Mouse (Mus musculus) mesoderm, embryonic 11.5 days (tissue): ENCODE measurements around the gene Mb.
A peak's percentile ranks its signal among the peaks of the same experiment; 100 is the strongest.
"Not testable (repeated sequence)": the region's sequence is repeated elsewhere in the genome, so short reads cannot be mapped to it uniquely, and the experiment has no call there.

Experiments
- DNase-seq: peaks from one replicate; pipeline ENCODE4 v3.0.0-alpha.2; 2012; ENCODE audit warnings: low read depth, low spot score

The Mb gene

GRCm38 (mm10) chr15:77065259-77065852, 14.9 kb upstream of the Mb start:
- no peak for DNase-seq

- DNase-seq: no peak
Observed at GRCm38 (mm10) chr15:77062746-77063145, 12.3 kb upstream of the Mb start.

DNA sequence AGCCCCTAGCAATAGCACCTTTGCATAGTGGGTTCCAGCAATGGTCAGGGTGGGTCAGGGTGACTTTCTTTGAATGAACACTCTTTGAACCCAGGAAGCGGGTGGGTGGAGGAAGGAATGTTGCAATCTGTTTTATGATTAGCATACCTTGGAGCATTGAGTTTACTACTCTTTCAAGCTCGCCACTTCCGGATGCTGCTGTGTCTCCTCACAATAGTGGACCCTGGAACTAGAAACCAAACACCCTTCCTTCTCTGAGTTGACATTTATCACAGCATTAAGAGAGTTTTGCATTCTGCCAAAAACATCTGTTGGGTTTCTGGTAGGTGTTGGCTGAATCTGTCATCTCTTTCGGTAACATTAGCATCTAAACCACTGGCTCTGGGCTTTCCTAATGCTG, 8.9 kb upstream of the Mb start:
- DNase-seq: not testable (repeated sequence)

- no peak for DNase-seq
Observed at GRCm38 (mm10) chr15:77058566-77058965, 8.1 kb upstream of the Mb start.

- no peak for DNase-seq
Observed at GRCm38 (mm10) chr15:77056791-77057051, 6.3 kb upstream of the Mb start.

DNA sequence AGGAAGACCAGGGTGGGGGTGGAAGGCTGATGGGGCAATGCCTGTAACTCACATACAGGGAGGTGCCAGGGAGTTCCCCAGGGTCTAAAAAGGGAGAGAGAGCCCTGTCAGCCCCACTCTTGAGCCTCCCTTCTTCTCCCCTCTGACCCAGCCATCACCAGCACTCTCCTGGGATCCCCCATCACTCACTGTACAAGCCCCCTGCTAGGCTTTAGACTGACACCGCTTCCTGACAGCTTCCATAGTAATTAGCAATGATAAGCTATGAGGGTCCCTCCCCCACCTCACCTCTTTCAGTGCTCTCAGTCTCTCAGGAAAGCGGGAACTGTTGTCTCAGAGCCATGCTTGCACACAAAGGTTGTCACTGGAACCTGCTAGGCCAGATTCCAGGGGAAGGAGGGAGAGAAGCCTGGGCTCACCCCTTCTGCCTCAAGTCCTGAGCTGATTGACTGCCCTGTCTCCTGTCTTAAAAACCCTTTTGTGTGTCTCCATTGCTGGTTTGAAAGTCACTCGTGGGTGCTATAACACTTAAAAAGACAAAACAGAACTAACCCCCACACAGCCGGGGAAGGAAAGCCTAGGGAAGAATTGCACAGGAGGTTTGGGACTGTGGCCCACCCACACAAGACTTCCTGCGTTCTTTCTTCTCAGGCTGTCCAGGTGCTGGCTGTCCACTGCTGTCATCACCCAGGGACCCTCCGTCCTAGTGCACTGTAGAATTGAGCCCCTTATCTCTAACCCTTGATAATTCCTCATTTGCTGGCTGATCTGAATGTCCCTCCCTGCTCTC, 5.7 kb upstream of the Mb start:
- DNase-seq: no peak

DNA sequence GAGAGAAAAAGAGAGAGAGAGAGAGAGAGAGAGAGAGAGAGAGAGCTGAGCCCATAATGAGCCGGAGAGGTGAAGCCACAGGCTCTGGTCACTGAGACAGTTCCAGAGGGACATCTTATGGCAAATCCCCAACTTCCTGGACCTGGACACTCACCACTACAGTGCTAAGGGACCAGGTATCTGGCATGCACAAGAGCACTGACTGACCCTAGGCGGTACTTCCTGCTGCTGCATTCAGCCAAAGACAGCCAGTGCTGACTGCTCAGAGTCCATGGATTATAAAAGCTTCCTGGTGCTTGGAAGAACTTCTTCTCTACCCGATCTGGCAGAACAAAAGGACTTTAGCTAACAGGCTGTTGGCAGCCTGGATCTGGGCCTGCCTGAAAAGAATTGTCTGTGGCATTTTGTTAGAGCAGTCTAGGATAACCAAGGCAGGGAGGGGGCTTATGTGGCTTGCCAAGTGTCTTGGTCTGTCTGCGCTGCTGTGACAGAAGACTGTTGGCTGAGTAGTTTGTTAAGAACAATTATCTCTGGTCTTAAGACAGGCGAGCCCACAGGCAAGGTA, 4.2 kb upstream of the Mb start:
- DNase-seq: no peak

DNA sequence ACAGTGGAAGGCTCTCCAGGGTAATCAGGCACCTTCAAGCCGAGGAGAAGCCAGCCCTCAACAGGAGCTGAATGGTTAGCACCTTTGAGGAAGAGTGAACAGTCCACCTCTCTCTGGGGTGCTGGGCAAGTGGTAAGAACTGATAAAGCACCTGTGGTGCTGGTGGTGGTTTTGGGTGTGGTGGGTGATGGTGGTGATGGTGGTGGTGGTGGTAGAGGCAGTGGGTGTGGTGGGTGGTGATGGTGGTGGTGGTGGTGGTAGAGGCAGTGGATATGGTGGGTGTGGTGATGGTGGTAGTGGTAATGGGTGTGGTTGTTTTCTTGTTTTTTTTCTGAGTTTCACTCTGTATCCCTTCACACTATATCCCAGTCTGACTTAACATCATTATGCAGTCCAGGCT, 2.6 kb upstream of the Mb start:
- no peak for DNase-seq

- DNase-seq: no peak
Observed at GRCm38 (mm10) chr15:77052176-77052575, 1.7 kb upstream of the Mb start.

DNA sequence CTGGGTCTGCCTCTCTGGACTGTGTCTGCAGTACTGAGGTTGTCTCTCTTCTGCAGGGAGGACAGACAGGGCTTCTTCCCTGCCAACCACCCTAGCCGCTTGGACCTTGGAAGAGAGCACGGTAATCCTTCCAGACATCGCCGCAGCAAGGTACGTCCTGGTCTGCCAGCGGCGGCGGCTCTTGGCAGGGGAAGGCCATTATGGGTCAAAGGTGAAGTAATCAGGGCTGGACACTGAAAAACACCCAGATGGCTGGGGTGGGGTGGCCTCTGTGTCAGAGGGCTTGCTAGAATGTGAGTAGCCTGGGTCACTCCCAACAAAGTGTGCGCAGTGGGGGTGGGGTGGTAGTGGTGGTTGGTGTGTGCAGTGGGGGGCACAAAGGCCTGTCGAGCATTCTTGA, 4.9 kb downstream of the Mb start:
- no peak for DNase-seq

- DNase-seq: no peak
Observed at GRCm38 (mm10) chr15:77044597-77045320, 5.7 kb downstream of the Mb start, which contains the start of gene Apol6. Gene Apol6, plus strand, starts transcription at chr15:77044729.

DNA sequence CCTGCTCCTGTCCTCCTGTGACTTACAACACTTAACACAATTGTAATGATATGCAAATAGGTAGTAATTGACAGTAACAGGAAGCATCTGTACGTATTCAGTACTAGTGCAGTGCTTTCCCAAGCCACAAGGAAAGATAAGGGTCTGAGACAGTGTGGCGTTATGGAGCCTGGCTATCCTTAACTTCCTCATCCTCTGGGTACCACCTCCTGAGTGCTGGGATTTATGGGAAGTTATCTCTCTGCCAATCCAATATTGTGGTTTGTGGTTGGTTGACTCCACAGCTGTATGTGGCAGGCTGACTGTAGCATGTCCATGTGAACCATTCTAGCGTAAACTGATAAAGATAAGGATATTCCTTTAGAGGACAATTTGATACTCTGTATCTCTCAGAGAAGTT, 9.7 kb downstream of the Mb start:
- no peak for DNase-seq

- DNase-seq: peak; percentile 21
Observed at GRCm38 (mm10) chr15:77039211-77039700, 11.2 kb downstream of the Mb start.

GRCm38 (mm10) chr15:77037278-77038161, 12.9 kb downstream of the Mb start:
- peak; percentile 82 for DNase-seq

DNA sequence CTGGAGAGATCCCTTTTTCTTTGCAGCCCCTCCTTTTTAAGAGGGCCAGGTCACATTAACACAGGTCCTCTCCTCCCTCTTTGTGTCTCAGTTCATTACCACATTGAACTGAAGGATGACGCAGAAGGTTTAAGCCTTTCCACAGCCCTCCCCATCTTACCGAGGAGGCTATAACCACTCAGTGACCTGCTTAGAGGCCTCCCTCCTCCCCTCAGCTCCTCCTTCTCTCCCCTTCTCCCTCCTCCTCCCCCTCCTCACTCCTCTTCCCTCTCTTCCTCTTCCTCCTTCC, 13.5 kb downstream of the Mb start:
- DNase-seq: no peak

DNA sequence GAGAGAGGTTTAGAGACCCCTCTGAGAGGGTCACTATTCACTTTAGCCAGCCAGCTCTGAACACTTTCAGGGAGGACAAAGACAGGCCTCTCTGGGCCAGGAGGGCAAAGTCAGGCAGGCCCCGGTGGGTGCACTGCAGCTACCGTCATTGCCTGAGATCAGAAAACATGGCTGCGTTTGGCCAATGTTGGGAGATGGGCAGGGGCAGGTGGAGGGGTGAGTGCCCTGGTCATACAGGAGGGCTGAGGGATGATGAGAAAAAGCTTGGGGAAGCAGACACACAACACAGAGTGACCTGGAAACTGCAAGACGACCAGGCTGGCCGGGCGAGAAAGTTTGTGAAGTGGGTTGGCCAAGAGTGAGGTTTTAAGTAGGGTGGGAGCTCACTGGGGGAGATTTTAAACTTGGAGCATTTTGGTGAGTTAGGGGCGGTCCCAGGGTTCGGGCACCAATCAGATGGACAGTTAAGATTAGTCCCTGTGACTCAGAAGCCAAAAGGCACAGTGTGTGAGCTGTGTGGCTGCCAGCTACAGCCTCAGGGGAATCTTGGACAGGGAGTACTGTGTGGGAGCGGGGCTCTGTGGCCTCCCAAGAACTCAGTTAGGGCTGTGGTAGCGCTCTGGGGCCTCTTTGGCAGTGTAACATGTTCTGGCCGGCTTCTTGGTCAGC, 14.0 kb downstream of the Mb start:
- DNase-seq: peak; percentile 13

- no peak for DNase-seq
Observed at GRCm38 (mm10) chr15:77035643-77036042, 14.8 kb downstream of the Mb start.

- no peak for DNase-seq
Observed at GRCm38 (mm10) chr15:77034526-77034925, 15.9 kb downstream of the Mb start.

DNA sequence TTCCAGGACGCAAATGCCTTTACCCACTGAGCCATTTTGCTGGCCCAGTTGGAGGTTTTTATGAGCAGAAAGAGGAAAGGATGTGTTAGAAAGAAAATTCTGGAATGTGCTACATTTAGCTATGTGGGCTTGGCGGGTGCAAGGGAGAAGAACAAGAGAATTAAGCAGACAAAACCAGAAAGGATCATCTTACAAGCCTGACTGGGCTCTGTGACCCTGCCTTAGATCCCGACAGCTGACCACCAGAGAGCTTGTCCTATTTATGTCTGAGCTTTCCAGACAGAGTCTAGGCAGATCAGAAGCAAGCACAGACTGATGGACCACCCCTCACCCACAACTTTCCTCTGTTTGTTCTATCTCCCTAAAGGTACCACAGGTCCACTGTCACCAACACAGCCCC, 19.2 kb downstream of the Mb start:
- DNase-seq: no peak

- peak; percentile 87 for DNase-seq
Observed at GRCm38 (mm10) chr15:77029331-77029991, 21.0 kb downstream of the Mb start.

DNA sequence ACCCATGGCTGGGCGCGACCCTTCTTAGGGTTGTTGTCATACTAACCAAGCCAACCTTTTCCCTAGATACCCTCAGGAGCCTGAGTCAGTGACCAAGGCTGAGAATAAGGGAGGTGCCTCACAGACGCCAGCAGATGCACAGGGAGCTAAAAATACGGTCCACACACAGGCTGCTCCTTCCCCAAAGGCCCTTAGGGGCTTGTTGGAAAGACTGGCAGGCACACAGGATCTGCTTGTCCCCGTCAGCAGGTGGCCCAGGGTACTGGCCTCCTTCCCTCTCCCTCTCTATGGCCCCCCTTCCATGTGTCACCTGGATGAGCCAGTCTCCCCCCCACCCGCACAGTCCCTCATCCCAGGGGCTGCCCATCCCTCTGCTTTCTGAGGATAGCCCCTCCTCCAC, 22.8 kb downstream of the Mb start:
- no peak for DNase-seq
